Mouse (Mus musculus) ES-CJ7 (cell line): ENCODE data around the gene Iqck.
A peak's percentile ranks its signal among the peaks of the same experiment; 100 is the strongest.

Experiments used
- DNase-seq: peaks from one replicate; pipeline ENCODE4 v3.0.0; 2011; ENCODE audit warnings: low read depth, low spot score

The Iqck gene

DNA sequence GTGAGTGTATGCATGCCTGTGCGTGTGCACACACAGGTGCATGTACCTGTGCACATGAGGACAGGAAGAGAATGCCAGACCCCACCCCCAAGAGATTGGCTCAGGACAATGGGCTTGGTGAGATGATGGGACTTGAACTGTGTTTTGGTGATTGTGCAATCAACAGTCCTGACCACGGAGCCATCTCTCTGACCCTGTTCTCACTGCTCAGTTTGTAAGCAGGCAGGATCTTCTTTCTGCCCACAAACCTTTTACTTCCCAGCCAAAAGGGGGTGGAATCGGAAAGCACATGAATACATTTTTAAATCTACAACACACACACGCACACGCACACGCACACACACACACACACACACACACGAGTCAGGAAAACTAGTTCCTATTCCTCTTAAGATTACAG is 56.0 kb downstream of the Iqck start:
- no peak for DNase-seq

DNA sequence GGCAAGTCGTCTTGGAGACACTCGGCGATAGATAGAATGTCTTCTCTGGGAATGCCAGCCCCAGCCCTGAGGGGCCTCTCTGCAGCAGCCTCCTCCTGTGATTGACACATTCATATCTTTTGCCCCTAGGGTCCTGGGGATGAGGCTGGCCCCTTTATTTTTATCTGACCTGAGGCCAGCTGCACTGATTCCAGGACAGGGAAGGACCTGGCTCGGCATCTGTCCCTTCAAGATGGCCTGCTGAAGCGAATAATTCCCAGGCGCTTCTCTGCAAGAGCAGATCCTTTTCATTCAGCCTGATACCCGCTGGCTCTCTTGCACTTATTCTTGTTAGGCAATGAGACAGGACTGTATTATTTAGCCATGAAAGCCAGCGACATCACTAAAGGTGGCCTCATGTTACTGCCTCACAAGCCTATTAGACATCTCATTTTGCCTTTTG is 56.5 kb downstream of the Iqck start:
- DNase-seq, result no peak

DNA sequence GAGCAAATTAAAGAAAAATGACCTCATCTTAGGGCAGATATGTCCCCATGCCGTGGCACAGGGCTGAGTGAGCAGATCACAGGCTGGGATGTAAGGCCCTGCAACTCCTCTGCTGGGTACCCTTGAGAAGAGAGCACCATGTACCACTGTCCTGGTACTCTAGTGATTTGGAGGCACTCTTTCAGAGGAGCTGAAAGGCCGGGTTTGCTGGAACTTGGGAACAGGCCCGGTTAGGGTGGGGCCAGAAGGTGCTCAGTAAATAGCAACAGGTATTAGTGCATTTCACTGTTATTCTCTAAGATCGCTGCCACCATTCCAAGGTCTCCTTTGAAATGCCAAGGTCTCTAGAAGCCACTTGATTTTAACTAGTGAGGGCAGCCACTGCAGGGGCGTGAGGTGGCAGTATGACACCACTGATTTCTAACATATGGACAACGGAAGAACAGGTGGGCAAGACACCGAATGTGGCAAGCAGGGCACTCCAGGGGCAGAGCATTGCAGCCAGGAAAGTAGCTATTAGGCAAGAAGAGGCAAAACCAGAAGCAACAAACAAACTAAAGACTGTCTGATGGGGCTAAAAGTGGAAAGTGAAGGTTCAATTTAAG is 59.1 kb downstream of the Iqck start:
- no peak for DNase-seq

DNA sequence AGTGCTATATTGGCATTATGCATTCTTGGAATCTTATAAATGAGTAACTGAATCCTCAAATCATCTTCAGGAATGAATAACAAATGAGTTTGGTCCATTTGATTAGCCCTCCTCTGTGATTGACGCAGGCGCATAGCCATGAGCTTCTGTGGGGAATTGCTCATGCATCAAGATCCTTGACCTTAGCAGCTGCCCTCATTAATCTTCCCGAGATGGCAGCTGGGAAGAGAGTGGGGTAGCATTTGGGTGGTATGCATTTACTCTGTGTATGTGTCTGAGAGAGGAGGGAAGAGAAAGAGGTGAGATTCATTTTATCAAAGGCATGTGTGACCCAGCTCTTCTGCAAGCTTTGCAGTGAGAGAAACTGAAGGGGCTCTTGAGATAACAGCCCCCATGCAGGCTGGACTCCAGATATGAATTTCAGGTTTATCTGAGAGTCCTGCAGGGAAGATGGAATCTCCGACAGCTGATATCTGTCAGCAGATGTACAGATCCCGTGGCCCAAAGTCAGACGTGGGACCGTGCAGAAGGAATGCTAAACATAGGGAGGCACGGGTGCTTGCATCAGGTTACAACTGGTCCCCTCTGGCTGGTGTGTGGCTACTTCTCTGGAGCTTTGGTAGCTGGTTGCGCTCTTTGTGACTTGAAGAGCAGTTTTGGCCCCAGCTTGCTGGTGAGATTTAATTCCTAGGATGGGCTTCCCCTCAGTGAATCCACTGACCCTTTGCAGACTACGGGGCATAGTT is 63.9 kb downstream of the Iqck start:
- no peak for DNase-seq

DNA sequence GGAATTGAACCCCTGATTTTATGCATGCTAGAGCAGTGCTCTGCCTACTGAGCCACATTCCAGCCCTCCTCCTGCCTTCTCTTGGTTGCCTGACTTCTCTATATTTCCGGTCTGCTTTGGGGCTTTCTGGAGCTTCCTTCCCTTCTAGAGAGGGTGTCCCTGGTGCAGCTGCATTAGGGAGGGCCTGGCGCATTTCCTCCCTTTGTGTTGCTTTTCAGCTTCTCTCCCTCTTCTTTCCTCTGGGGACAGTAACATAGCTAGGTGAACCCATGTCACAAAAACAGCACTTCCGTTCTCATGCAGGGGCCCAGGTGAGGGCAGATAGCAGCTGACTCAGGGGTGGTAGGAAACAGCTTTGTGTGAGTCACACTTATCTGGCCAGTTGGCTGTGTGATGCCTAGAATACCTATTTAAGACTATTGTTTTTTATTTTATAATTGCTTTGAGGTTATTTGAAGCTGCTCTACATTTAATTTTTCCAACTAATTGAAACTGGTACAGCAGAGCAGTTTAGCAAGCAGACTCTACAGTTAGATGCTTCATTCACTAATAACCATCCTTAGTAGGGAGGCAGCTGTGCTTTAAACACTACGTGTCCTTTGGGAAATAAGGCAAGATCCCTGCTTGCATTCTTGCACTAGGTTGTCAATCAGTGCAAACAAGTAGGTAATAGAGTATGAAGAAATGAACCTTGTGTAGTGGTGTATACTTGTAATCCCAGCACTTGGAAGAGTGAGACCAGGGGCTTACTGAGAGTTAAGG is 67.1 kb downstream of the Iqck start:
- DNase-seq, result no peak

DNA sequence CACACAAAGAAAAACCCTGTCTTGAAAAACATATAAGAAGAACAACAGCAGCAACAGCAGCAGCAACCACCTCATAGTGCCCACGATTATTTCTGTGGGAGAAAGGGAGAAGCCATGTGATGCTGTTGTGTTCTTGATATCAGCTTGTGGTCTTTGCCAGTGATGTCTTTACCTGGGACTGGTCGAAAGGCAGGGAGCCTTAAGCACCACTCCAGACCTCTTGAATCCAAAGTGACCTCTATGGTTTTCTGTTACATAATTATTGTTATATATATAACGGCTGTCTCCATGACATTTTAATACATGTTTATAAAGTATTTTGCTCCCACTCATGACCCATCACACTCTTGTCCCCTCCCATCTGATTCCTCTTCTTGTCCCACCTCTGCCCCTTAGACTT is 70.0 kb downstream of the Iqck start:
- DNase-seq, result no peak

DNA sequence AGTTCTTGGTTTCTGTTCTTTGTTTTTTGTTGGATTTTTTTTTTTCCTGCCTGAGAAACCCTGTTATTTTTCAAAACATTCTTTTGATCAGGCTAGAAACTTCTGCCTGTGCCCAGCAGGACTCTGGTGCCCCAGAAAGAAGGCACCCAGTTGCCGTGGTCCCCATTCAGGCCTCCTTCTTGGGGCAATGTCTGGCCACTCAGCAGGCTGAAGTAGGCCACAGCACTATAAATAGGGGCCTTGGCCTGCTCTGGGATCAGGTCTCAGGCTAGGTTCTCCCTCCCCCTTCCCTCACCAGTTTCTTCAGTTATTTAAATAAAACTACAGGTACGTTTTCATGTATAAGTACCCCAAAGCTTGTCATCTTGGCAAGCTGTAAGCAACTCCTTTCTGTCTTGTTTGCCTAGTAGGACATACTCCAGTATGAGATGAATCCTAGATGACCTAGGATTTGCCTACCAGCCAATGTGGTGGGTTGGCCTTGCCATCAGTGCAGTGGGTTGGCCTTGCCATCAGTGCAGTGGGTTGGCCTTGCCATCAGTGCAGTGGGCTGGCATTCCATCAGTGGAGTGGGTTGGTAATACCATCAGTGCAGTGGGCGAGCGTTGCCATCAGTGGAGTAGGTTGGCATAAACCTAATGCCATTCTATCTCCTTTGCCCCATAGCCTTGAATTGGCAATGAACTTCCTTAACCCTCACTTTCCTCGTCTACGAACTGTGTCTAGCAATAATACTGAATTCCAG is 71.1 kb downstream of the Iqck start:
- no peak for DNase-seq

DNA sequence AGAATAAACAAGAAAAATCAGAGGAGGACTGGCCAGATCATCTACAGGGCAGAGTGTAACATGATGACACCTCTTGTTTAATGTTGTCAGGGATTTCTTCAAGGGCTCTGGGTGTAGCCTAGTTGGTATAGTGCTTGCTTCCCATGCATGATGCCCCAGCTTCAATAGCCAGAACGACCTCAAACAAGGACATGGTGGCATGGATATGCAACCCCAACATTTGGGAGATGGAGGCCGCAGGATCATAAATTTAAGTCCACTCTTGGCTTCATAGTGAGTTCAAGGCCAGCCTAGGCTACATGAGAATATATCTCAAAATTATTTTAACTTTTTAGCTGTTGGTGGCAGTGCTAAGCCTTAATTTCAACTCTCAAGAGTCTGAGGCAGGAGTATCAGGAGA is 71.7 kb downstream of the Iqck start:
- DNase-seq, result no peak

DNA sequence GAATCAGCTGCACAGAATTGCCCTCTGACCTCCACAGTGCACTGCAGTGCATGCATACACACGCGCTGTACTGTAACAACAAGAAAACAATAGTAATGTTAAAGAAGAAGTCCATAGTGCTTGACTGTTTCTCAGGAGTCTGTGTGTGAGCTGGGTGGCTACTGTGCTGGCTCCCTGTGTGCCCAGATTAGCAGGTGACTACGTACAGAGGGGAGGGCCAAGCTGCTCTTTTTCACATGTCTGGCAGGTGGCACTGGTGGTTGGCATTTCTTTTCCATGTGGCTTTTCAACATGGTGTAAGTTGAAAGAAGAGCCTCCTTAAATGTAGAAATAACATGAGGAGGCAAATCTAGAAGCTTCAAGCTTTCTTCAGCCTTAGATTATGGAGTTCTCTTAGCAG is 72.8 kb downstream of the Iqck start:
- no peak for DNase-seq

DNA sequence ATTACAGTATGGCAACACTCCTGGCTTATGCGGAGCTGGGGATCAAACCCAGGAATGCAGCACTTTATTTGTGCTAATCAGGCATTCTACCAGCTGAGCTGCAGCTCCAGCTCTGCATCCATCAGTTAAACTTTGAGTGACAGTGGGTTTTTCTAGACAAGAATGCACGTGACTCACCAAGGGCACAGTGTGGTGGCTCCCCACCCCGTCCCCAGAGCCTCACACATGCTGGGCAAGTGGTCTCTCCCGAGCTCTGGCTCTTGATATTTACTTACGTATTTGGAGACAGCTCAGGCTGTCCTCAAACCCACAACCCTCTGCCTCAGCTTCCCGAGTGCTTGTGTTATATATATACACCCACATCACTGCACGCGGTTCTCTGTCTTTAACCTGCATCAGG is 73.4 kb downstream of the Iqck start:
- no peak for DNase-seq

DNA sequence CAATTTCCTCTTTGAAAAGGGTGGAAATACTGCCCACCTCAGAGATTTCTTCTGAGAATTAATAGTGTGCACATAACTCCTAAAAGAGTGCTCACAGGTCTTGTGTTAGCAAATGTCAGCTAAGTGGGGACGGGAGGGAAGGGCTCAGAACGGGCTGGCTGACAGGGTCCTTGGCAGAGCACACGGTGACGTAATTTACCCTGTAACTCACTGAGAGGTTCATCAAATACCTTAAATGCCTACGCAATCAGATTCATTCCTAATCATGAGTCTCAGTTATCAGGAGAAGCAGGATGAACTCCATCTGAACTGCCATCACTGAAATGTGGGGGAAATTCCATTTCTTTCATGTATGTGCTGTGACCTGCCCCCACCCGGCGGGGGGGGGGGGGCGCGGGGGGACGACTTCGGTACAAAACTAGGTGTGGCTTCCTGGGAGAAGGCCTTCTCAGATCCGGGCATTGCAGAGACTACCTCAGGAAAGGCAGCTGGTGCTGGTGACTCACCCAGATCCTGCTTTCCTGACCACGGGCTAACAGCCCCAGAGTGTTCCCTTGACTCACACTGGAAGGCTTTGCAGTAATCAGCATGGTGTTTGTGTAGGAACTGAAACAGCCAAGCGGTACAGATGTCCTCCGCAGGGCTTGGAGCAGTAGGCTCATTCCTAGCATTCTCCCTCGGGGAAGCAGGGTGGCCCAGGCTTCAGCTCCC is 74.2 kb downstream of the Iqck start:
- no peak for DNase-seq

DNA sequence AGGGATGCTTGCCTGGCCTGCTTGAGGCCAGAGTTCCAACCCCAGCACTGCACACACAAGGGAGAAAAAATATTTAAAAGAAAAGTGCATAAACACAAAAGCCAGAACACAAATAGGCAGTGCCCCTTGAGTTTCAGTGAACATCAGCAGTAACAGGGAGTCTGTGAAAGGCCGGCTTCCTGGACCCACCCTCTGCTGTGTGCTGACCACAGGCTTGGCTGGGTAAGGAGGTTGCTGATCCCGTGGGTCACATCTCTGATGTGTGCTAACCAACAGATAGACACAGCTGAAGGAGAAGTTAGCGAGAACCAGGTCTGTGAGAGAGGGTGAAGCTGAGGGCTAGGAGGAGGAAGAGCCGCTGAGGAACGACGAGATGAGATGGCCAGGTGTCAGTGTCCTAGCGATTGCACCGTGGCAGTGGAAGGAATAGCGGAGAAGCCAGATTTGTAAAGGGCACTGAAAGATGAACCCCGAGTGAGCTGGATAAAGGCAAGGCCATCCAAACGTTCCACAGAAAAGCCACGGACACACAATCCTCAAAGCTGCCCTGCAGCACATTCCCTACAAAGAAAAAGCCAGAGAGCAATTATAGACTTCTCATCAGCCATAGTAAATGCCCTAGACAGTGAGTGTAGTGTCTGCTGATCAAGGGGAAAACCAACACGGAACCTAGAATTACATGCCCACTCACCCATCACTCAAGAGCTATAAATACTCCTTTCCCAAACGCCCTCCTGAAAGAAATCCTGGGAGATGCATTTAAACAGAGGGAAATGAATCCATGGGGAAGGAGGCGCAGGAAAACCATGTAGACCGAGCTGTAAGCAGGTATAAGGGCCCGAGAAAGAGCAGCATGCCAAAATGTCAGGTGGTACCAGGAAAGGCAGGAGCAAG is 76.2 kb downstream of the Iqck start:
- no peak for DNase-seq

DNA sequence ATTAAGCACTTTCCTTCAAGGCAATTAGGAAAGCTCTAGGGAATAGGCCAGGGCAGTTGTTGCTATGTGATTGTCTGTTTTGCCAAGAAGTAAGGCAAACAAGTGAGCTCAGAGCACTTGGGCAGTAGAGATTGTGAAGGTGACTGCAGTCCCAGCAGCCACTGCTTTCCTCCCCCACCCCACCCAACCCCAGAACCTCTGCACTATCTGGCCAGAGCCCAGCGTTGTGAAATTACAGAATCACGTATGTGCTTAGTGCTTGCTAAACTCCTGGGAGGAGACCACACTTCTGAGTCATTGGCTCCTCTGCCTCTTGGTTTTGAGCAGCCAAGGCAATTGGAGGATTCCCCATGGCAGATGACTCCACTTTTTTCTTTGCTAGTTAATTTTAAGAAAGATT is 79.8 kb downstream of the Iqck start:
- DNase-seq, result no peak

DNA sequence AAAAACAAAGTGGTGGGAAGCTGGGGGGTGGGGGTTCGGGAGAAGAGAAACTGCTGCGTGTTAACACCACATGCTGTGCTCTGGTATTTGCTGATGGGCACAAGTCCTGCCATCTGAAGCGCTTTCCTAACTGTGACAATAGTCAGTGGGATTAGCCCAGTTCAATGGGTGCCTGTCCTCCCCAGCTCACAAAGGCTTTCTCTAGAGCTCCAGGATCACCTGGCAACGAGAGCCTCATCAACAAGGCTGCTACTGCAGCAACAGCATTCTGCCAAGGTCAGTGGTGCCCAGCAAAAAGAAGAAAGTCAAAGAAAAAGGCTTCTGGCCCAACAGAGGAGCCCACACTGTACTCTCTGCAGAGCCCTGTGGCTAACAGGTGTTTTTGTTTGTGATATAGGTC is 81.3 kb downstream of the Iqck start:
- no peak for DNase-seq

DNA sequence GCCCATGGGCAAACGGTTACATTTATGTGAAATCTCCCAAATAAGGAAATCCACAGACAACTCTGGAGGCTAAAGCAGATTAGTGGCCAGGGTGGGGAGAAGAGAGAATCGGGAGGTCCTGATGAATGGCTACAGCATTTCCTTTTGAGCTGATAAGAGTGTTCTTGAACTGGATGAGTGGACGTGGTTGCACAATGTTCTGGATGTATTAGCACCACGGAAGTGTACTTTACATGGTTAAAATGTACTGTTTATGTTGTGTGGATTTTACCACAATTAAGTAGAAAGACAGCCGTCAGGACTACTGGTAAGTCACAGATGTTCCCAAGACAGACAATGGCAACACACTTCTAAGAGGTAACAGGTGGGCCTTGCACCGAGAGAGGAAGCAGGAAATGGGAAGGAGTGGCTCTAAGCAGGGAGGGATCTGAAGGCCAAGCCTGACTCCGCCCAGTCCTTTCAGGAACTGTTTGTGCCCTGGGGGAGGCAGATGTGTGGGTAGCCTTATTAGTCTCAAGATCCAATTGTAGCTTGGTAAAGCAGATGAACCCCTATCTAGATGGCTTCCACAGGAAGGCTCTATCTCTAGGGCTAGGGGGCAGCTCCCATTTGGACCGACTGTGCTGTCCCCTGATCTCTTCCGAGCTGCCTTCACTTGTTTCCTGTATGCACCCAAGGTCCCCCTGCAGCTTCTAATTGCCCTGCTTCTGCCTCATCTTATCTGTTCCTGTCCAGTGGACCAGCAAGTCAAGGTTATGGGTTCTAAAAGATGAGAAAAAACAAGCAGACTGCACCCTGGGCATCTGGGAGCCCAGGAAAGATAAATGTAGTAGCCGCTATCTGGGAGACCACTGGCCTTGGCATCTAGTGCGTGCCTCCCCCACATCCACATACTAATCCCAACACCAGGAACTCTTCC is 82.2 kb downstream of the Iqck start:
- DNase-seq, result no peak

DNA sequence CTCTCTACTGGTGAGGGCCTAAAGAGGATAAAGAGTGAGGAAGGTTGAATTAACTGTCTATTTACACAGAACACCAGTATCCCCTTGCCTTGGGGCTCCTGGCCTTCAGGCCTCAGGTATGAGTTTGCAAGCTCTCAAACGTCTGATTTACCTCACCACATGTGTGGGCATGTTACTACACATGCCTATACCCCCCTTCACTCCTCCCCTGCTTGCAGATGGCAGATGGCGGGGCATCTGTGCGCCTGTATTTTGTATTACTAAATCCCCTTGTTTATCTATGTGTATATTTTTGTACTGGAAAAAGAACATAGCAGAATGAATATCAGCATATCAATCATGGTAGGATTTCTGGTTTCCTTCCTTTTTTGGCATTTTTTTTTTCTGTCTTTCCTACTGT is 86.7 kb downstream of the Iqck start:
- no peak for DNase-seq

DNA sequence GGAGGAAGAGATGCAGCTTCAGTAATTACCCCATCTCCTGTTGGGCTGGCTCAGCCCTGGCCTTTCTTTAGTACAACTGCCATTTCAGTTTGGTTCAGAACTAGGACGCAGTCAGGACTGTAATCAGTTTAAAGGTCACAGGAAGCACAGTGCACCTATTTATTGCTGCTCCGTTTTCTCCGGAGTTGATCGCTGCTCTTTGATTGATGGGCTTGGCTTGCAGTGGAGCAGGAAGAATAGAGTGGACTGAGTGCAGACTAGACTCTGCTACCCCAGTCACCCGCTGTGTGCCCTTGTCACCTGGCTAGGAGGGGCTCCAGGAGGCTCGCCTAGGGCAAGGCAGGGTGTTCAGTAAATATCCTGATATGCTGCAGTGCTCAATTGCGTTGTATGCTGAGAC is 87.6 kb downstream of the Iqck start:
- peak; percentile 33 for DNase-seq

DNA sequence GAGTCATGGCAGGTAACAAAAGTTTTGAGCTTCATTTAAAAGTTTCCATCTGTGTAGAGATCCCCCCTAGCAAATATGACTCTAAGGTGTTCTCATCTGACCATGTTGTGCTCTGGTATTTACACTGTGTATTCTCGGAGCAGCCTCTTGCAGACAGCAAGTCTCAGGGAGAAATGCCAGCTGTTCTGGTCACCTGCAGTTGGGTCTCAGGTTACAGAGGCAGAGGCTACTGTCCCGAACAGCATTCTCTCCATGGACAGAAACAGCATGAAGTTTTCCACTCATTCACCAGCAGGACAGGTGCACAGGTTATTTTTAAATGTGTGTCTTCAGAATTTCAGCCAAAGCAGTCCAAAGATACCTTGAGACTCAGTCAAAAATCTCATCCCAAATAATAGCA is 89.3 kb downstream of the Iqck start:
- no peak for DNase-seq

DNA sequence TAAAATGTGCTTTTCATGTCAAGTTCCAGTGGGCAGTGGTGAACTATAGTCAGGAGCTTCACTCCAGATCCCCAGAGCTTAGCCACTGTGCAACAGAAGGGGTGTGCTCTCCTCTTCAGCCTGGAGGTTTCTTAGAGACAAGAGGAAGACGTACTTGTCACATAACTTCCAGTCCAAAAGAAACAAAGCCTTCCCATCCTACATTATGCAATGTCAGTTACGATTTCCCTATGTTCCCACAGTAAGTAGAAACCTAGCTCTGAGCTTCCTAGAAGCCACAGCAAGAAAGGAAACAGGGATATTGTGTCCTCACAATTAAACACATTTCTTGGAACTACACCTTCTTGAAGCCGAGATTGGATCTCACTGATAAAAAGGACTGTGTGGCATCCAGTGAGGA is 91.7 kb downstream of the Iqck start:
- DNase-seq, result no peak
